Mouse (Mus musculus) testis, adult 2 months (tissue): ENCODE data around the gene Iqch.

ENCODE experiments used
- CTCF ChIP-seq: fragments of 200-500 bp; IDR thresholded peaks from 2 replicates; pipeline ENCODE4 v1.5.1; 2012; ENCODE audit warnings: low read depth, mild to moderate bottlenecking, inconsistent platforms, low read length, moderate library complexity; ENCODE audit not compliant: control insufficient read depth, insufficient read depth, insufficient replicate concordance
- POLR2A ChIP-seq: fragments of 200-500 bp; IDR thresholded peaks from 2 replicates; pipeline ENCODE4 v1.6.1; 2012; ENCODE audit warnings: low read depth, mild to moderate bottlenecking, inconsistent platforms, low read length, moderate library complexity; ENCODE audit not compliant: control insufficient read depth

DNA sequence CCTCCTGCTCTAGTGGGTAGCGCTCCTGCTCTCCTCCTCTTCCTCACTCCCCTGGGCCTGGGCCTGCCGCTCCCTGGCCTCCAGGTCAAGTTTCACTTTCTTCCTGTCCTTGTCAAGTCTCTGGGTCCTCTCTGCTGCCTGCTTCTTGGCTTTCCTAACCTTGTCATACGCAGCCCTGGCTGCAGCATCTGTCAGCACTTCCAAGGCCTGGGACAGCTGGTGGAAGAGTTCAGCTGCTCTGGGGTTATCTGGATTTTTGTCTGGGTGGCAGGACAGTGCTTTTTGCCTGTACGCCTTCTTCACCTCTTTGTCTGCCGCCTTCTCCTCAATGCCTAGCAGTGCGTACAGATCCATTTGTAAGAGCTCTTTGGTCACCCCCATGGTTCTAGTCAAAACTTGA lies 158.6 kb downstream of the Iqch start:
- no peak for TF ChIP-seq CTCF
- TF ChIP-seq POLR2A, result no peak
